Mouse (Mus musculus) heart, adult 9 months (tissue): ENCODE measurements around the gene Klhl29.

Experiments
- DNase-seq, 2 experiments: peaks; one replicate each; pipeline ENCODE4 v3.0.0; 2022; ENCODE audit warnings: low spot score in 2 of 2

The Klhl29 gene

DNA sequence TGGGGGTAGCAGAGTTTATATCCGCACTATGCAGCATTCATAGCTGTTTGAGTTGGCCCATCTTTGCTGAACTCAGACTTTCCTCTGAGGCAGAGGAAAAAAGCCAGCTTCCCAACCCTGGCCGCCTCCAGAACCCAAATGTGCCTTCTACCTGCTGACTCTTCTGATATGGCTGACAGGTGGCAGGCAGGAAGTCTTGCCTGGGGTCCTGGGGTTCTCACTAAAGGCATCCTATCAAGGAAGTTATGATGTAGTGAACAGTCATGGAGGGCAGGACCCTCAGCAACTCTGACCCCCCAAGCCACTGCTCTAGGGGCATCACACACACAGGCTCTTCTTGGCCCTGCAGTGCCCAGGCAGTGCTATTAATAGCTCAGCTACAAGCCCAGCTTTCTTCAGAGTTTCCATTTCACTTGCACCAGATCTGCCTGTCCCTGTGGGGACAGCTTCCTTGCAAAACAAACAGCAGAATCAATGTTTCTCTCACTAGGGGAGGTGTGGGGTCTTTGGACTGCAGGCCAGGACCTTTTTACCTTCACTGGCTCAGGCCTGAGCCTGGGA is 187.6 kb downstream of the Klhl29 start:
- DNase-seq, result no peak

DNA sequence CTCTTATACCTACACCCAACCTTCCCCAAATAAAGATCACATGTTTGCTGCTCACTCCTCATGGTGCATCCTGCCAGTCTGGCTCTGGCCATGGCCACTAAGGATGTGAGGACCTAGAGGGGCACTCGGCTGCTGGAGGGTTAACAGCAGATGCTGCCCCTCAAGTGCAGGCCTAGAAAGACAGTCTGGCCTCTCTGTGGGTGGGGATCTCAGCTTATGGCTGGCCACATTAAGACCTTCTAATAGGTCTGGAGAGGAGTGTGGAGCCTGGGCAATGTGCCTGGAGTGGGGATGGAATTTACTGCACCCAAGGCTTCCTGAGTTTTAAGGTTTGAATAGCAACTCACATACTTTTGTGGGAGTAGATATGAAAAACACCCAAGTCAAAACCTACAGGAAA is 188.8 kb downstream of the Klhl29 start:
- DNase-seq, result no peak

- DNase-seq, result peak; percentile 14 to 28
These were observed 189.9 kb downstream of the Klhl29 start for GRCm38 (mm10) chr12:5185603-5186002.

DNA sequence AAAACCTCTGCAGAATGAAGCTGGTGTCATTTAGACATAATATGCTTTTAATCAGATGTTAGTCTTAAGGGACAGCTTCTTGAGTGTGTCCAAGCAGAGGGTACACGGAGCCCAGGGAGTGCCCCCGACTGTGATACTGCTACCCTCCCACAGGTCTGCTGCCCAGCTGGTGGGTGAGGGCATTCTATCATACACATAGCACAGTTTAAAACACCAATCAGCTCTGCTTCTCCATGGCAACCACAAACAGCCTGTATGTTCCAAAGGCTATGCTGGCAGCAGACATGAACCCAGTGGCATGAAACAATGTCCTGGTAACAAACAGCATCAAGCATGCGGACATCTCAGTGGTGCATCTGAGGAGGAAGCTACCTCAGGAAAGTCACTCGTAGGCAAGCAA is 192.9 kb downstream of the Klhl29 start:
- no peak for DNase-seq

GRCm38 (mm10) chr12:5182165-5182564 is 193.3 kb downstream of the Klhl29 start:
- no peak for DNase-seq

DNA sequence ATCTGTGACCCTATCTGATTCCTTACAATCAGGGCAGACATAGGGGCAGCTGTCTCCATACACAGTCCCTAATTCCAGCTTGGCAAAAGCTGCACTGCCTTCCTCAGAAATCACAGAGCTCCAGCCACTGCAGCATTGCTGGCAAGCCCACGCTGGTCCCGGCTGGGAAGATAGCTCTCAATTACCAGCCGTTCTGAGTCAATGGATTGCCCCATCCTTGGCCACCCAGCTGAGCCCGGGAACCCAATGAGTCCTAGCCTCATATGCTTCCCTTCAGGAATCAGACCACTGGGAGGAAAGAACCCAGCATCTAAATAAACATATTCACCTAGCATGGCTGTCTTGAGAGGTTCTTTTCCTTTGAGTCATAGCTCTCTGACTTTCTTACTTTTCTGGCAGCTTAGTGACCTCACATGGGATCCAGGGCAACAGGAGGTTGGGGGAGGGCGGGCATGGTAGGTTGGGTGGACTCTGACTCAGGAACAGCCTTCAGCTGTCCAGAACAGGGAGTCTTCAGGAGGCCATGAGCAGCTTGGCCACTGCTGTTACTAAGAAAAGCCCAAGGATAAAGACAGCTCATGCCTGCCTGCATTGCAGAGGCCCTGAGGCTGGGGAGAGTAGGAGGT is 198.7 kb downstream of the Klhl29 start:
- DNase-seq, result peak in 1 of 2 experiments; percentile 22

GRCm38 (mm10) chr12:5166141-5166540 is 209.3 kb downstream of the Klhl29 start:
- DNase-seq, result no peak

DNA sequence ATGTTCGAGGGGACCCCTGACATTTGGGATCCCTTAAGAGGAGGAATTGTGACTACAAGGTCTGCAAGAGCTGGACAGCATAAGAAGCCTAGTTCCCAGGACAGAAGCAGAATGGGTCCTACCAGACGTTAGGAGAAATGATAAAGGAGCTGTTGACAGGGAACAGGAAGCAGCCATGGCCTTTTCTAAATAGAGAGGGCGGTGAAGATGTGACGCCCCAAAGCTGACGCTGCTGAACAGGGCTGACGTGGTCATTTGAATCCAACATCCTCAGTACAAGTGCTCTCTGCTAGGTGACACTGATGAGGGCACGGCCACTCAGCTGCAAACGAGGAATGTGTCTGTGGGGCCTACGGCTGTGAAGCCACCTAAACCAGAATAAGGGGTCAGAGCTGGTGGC is 210.1 kb downstream of the Klhl29 start:
- no peak for DNase-seq

- no peak for DNase-seq
These were observed 212.8 kb downstream of the Klhl29 start for GRCm38 (mm10) chr12:5162672-5163071.

DNA sequence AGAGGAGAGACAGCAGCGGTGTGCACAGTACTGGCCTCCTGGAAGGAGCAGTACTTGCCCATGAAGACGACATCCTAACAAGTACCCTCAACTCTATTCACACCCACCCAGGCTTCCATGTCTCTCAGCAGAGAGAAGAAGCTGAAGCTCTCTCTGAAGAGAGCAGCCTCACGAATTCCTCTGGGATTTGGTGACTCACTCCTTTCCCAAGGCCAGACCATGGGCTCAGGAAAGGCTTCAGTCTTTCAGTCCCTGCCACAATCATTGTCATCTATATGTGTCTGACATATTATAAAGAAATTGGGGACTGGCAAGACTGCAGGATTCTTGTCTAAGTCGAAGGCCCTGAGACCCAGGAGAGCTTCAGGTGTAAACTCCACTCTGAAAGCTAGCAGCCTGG is 213.9 kb downstream of the Klhl29 start:
- no peak for DNase-seq

GRCm38 (mm10) chr12:5157931-5158481 is 217.5 kb downstream of the Klhl29 start:
- DNase-seq, result peak in 1 of 2 experiments; percentile 36

- DNase-seq, result peak in 1 of 2 experiments; percentile 35
These were observed 218.3 kb downstream of the Klhl29 start for GRCm38 (mm10) chr12:5157021-5157681.

DNA sequence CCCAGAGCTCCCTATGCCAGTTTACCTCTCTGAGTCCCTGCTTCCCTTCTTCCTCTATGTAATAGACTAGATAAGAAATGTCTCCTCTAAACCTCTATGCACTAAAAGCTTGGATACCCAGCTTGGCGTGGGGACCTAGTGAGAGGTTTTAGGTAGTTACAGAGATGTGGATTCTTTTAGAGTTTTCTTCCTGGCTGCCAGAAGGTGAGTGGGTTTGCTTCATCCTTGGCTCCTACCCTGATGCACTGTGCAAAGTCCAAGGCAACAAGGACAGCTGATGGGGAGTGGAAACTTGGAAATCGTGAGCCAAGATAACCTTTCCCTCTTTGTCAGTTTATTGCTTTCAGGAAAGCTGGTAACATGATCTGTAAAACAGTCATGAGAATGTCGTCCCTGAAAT is 220.3 kb downstream of the Klhl29 start:
- DNase-seq, result no peak

DNA sequence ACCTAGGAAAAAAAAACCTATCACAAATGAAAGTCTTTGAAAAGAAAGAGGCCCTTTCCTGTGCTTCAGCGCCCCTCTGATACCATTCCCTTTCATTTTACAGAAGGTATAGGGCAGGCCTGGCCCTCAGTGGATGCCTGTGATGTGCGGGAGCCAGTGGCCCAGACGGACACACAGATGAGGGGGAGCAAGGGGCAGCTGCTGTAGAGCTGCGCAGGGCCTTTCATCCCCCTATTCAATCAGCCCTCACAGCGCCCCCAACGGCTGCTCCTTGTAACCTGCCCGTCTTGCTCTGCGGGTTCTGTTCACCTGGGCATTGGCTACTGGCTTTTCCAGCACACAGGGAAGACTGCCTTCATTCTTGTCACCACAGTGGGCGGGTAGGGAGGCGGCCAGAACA is 223.6 kb downstream of the Klhl29 start:
- DNase-seq, result no peak

DNA sequence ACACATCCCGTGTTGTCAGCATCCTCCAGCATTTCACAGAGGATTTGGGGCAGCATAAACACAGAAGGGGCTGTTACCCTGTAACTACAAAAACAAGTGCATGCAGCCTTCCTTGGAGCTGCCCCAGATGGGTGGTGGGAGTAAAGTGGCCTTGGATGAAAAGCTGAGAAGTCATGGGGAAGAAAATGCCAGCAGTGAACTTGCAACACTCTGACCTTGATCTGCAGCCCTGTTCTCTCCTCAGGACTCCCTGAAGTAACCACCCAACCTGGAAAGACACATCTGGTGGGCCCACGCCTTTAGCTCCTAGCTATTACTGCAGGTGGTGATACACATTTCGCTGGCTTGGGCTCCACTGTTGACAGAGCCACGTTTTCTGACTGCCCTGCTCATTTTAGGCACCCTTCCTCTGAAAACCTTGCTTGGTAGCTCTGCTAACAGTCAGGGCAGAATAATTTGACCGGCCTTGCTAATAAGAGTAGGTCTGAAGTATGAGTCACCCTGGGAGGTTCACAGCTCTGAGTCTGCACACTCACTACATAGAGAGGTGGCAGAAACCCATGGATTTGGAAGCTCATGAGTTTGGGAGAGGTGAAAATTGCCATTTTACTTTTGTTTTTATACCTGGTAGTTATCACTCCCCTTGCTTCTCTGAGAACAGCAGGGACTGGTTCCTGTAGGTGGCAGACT is 228.0 kb downstream of the Klhl29 start:
- no peak for DNase-seq

DNA sequence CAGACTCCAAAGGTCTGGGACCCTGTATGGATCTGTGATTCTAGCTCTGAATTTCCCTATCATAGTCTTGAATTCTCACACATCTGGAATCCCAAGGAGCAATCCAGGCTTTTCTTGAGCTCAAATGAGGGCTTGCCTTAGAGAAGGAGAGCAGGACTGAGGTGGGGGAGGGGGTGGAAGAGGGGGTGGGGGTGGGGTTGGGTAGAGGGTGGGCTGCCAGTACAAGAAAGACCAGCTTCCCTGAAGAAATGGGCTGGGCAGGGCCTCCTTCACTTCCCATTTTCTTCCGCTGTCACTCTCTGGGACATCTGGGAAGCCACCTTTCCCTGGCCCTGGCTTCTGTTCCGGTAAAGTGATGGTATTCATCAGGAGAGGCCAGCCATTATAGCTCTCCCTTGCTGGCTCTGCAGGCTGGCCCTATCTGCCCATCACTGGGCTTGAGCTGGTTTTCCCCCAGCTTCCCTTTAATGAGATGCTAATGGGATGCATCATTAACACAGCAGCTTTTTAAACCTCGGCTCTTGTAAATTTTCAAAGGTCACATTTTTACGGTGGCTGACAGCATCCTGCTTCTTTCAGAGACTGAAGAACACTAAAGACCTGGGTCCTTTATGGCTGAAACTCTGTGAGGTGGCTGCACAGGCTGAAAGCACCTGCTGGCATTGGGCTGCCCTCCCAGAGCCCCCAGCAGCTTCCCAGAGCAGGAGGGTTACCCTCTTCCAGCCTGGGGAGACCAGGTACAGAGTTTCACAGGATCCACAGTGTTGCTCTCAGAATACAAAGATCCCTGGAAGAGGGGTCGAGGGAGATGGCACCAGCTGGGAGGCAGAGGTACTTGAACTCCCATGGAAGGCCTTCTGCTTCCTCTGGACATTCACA is 231.3 kb downstream of the Klhl29 start:
- DNase-seq, result no peak

DNA sequence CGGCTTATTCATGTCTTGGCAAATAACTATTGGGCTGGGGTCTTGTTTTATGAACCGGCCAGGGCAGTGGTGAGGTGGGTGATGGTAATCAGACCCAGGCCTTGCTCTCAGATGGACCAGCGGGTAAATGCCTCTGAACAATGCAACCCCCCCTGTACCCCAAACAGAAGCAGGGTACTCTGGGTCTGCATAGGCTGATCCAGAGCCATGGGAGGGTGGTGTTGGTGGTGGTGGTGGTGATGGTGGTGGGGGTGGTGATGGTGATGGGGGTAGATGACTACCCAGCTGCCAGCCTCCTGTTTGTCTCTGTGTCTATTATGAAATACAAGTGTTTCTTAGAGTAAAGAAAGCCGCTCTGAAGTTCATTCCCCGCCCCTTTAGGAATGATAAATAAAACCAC is 232.3 kb downstream of the Klhl29 start:
- no peak for DNase-seq

- DNase-seq, result peak; percentile 32 to 67
These were observed 232.7 kb downstream of the Klhl29 start for GRCm38 (mm10) chr12:5142776-5143175.

GRCm38 (mm10) chr12:5141040-5141439 is 234.4 kb downstream of the Klhl29 start:
- DNase-seq, result no peak

DNA sequence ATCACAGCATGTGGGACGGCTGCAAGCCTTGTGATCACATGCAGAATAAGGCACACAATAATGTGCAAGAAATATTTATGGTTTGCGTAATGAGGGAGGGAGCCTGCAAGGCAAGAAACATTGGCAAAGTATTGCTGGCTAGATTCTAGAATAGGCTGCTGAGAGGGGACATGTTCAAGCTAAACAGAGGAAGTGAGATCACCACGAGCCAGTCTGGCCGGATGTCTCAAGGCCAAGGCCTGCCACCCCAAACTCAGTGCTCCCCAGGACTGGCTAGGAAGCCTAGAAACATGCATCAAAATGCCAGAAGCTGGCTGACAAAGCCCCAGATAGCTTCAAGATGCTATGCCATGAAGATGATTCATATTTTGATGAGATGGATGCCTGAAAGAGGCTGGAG is 236.2 kb downstream of the Klhl29 start:
- no peak for DNase-seq

DNA sequence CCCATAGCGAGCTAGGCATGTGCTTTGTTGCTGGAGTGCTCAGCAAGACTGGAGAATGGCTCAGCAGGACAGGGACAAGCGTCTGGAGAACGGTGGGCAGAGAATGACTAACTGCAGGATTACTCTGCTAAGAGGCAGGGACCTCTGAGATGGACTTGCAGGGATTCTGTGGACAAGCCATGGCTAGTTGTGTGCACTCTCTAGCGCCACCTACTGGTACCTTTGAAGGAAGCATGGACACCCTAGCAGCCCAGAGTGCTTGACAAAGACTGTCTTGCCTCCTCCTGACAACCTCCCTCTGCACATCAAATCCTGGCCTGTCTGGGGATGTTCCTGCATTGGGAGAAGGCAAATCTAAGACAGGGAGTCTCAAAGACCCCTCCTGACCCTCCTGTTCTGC is 239.2 kb downstream of the Klhl29 start:
- peak in 1 of 2 experiments; percentile 27 for DNase-seq
